Mouse (Mus musculus): ENCODE measurements at regions not wholly inside any gene's neighbourhood (a gene's known extent, or its start where the extent isn't known, plus 50 kb on each side); places are given as distances from the start of the nearest gene placed in this dataset. TPM values are rescaled to one million over a fixed set of nuclear protein-coding genes. Genes with fewer than 3 reads are reported as not detected.
A peak's percentile ranks its signal among the peaks of the same experiment; 100 is the strongest.
"Not testable (repeated sequence)": the region's sequence is repeated elsewhere in the genome, so short reads cannot be mapped to it uniquely, and the experiment has no call there.

- DNase-seq (ENCODE audit: low spot score in 2 of 2): no peak
Observed at GRCm38 (mm10) chr17:27290311-27290710, 86.0 kb upstream of the Lemd2 start.

GRCm38 (mm10) chr17:27289804-27290203 is 85.5 kb upstream of the Lemd2 start:
- not testable (repeated sequence) for DNase-seq (ENCODE audit: low spot score in 2 of 2)

DNA sequence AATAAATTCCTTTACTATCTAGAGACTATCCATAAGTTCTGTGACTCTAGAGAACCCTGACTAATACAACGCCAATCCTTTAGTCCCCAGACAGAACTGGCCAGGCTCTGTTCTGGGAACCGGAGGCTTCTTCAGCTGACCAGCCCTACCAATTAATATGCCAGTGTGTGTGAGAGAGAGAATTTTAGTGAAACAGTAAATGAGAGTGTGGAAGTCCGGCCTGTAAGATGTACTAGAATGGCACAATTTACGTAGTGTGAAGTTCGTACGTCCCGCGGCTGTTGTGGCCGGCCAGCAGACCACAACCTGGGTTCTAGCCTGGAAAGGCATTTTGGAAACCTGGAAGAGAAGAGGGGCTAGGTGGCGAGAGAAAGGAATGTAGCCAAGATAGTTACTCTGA is 83.7 kb upstream of the Lemd2 start:
- not testable (repeated sequence) for DNase-seq (ENCODE audit: low spot score in 2 of 2)

DNA sequence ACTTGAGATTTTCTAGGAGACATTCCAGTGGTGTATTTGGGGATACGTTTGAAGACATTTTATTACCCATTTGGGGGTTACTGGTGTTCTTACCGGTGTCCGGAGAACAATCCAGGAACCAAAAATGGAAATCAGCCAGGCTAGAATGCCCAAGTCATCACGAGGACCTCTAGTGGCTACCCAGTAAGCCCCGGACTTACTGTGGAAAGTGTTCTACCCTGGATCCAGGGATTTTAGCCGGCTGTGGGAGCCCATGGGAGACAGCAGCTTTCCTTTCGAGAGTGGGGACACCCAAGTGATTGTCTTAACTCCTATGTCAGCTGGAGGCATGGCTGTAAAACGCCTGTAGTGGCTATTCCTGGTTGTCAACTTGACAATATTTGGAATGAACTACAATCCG is 77.0 kb upstream of the Lemd2 start:
- no peak for DNase-seq (ENCODE audit: low spot score in 2 of 2)

- DNase-seq (ENCODE audit: low spot score in 2 of 2): not testable (repeated sequence)
Observed at GRCm38 (mm10) chr17:27279491-27280288, 75.4 kb upstream of the Lemd2 start.

DNA sequence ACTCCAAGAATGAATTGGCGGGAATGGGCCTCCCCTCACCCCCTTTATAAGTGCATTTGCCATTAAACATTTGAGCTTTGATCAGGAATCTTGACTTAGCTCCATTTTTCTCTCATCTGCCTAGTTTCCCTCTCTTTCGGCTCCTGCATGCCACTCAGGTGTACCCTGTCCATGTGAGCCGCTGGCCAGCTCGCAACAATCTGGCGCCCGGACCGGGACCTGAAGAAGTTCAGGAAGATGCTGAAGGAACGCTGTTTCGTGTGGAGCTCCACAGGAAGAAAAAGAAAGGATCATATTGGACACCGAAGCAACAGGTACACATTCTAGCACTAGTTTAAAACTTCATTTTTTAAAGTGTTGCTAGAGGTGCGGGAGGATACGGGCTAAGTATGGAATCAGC is 73.5 kb upstream of the Lemd2 start:
- not testable (repeated sequence) for DNase-seq (ENCODE audit: low spot score in 2 of 2)

DNA sequence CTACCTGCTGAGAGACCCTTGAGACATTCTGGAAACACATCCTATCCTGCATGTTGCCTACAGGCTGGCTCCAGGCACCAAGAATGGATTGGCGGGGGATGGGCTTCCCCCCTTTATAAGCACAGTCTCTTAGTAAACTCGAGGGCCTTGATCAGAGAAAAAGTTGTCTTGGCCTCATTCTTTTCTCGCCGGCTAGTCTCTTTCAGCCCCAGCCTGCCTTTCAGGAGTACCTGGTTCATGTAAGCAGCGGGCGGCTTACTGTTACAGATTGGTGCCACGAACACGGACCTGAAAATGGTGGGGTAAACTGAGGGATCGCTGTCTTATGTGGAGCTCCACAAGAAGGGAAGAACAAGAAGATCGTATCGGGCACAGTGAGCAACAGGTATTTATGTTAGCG is 67.5 kb upstream of the Lemd2 start:
- DNase-seq (ENCODE audit: low spot score in 2 of 2): not testable (repeated sequence)

DNA sequence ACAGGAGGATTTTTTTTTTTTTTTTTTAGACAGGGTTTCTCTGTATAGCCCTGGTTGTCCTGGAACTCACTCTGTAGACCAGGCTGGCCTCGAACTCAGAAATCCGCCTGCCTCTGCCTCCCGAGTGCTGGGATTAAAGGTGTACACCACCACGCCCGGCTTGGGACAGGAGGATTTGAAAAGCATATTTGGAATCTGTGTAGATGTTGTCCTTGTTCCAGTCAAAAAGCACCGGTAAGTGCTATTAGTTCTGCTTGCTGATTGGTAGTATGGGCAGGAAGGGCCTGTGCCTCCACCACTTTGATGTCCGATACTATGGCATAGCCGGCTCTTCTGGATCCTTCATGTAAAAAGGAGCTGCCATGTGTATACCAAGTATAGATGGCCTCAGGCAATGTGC is 66.5 kb upstream of the Lemd2 start:
- not testable (repeated sequence) for DNase-seq (ENCODE audit: low spot score in 2 of 2)

DNA sequence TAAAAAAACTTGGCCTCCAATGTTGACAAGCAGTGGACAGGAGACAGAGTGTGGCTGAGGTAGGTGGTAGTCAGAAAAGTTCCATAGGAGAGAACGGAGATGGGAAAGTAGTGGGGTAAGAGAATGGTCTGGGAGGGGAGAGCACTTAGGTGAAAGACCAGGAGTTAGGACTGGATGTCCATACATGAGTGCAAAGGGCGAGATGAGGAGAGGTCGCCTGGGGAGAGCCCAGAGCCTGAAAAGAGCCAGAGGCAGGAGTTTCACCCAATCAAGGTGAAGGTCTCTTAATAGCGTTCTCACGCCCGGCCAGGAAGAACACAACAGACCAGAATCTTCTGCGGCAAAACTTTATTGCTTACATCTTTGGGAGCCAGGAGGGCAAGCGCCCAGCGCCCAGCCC is 60.3 kb upstream of the Lemd2 start:
- DNase-seq (ENCODE audit: low spot score in 2 of 2): not testable (repeated sequence)

- no peak for DNase-seq (ENCODE audit: low spot score in 2 of 2)
Observed at GRCm38 (mm10) chr17:27262607-27263006, 58.3 kb upstream of the Lemd2 start.

DNA sequence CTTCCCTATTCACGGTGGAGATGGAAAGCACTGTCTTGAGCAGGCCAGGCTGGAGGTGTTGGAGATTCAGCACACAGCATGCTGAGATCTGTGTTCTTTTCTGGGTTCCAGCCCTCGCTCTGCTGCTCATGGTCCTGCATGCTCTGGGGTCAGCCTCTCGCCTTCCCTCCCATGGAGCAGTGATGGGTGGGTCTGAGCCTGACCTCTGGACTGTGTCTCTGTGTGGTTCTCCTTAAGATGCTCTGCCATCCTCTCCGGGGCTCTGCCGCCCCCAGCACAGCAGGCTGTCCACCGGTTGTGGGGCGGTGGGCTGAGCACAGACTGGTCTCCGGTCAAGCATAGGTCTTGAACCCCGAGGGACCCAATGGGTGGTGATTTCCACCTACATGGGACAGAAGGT is 57.7 kb upstream of the Lemd2 start:
- no peak for DNase-seq (ENCODE audit: low spot score in 2 of 2)

GRCm38 (mm10) chr17:27261251-27261650 is 57.0 kb upstream of the Lemd2 start:
- no peak for DNase-seq (ENCODE audit: low spot score in 2 of 2)

GRCm38 (mm10) chr17:27260116-27260515 is 55.8 kb upstream of the Lemd2 start:
- DNase-seq (ENCODE audit: low spot score in 2 of 2): no peak

DNA sequence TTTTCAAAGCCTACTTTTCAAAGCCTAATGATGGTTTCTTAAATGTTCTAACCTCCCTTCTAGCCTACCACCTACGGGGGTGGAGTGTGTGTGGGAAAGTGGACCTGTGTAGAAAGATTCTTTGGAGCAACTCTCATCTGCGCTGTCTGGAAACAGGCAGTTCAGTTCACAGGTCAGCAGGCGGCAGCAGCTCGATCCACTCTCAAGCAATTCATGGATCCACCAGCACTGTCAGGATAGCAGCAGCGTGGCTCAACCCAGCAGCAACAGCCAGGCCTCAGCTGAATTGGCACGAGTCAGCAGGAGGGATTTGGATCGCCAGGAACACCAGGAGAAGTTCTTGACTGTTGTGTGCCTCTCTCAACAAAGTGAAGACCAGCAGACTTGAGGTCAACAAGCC is 53.1 kb upstream of the Lemd2 start:
- peak in 1 of 2 experiments; percentile 64 for DNase-seq (ENCODE audit: low spot score in 2 of 2)

- peak in 1 of 2 experiments; percentile 27 for DNase-seq (ENCODE audit: low spot score in 2 of 2)
Observed at GRCm38 (mm10) chr17:27255804-27256203, 51.5 kb upstream of the Lemd2 start.

Small RNAs in the stretch of these regions (microRNA-seq; reads per million reads assigned to microRNA genes)
- not detected for gene Mir7214
- gene Mir7216: not detected
- gene Mir7217: not detected
- not detected for gene Mir7218

All from gastrocnemius, postnatal 4 days (tissue).